Mouse (Mus musculus) right cerebral cortex, postnatal 25 days (tissue): ENCODE results near the gene Pdcd10.
A peak's percentile ranks its signal among the peaks of the same experiment; 100 is the strongest.

Source experiments
- DNase-seq: peaks from one replicate; pipeline ENCODE4 v3.0.0; 2022

Pdcd10 gene

DNA sequence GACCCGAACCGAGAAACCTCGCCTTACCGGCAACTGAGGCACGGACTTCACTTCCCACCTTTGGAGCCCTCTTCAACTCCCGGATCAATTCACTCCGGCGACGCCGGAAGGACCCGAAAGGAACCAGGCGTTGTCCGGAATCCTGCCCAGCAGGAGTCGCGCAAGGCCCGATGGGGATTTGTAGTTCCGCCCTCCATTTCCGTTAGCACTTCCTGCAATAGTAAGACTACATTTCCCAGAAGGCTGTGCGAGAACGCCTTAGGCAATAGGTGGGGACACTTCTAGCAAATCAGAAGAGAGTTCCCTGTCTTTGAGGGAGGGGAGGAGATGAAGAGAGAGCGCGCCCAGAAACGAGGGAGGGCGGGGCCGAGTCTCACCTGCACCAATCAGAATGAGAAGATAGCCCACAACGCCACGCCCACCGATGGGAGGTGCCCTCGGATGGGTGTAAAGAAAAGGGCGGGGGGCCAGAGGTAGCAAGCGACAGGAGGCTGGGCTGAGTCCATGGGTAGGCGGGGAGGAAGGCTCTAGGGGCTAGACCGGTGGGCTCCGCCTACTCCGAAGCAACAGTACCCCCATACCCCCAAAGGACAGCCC, at the start of gene Pdcd10:
Gene Pdcd10 (minus strand): TSS at position 162 of the 597 bp plus-strand sequence.
- peak; percentile 99 for DNase-seq

DNA sequence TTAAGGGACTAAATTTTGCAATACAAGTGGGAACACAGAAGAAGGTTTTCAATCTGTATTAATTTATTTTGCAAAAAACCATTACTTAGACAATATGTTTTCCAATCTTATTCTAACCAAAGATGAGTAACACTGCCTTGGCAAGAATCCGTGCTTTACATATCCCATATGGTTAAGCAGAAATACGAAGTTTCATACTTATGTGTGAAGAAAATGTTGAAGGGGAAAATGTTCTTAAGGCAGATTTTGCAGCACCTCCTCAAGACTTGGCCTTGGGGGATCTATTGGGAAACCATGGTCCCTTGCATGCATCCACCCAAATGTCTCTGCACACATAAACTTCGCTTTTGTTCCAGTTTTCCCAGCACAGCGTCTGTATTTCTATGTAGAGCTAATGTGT, 28.2 kb upstream of the Pdcd10 start:
- peak; percentile 14 for DNase-seq

DNA sequence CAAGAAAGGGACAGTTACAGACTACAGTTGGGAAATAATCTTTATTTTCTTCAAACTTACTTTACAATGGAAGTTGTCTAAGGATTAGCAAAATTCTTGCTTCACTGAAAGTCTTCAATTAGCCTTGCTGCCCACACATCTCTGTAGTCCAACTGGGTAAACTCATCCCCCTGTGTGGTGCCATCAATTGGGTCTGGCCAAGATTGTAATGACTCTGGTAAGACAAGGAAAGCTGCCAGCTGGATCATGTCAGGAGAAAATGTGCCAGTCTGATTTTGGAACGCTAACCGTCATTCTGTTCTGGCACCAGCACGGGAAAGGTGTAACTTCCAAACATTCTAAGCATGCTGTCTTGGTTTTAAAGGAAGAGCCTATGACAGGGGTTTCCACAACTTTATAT, 26.6 kb upstream of the Pdcd10 start:
- DNase-seq, result peak; percentile 26

DNA sequence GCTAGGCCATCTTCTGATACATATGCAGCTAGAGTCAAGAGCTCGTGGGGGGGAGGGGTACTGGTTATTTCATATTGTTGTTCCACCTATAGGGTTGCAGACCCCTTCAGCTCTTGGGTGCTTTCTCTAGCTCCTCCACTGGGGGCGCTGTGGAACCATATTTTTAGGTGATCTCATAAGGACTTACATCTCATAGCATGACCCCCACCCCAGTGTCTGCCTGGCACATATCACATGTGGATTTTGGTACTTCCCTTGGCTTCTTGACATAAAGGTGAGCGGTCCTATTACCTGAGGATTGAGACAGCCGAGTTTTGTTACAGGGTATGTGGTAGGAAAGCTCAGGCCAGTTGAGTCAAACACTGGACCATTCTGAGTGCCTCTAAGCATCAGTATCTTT, 22.7 kb upstream of the Pdcd10 start:
- no peak for DNase-seq

DNA sequence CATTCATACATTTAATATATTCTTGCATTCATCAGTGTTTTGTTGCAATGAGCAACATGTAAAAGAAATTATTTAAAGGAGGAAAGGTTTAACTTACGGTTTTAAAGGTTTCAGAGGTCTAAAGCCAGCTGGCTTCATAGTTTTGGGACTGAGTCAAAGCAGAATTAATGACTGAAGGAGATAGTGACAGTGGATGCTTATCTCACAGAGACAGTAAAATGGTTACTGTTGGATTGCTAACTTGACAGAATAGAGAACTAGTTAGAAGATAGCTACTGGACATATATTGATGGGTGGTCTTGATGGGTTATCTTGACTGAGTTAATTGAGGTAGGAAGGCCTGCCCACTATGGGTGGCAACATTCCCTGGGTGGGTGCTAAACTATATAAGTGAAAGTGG, 18.9 kb upstream of the Pdcd10 start:
- no peak for DNase-seq

DNA sequence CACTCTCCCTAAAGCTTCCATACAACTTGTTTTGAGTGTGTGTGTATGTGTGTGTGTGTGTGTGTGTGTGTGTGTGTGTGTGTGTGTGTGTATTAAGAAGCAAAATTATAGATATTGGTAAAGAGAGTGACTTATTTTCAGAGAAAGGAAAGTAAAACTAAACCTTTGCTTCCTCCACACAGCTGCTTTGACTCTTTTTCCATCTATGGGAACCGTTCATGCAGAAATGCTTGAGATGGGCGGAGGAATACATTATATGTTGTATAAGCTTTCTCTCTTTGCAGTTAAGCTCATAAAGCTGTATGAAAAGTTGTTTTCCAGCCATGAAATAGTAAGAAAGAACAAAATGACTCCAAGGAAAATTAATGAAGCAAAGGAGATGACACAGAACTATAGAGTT, 17.4 kb upstream of the Pdcd10 start:
- no peak for DNase-seq

DNA sequence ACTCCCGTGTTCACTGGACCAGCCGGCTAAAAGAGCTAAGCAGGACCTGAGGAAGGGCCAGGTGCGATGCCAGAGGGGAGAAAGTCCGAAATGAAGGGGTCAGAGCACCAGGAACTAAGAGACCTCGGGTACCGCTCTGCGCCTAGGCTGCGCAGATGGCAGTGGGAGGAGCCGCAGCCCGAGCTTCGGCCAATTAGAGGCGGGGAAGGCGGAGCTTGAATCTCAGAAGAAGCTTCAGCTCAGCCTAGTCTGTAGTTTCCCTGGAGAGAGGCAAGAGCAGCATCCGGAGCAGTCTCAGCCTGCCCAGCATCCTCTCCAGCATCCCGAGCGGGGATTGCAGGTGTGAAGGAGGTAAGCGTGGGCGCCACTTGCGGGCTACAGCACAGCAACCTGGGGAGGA, 636 bp upstream of the Pdcd10 start, which contains the start of gene Serpini1:
Gene Serpini1 (plus strand): TSS at position 256 of the 400 bp plus-strand sequence.
- DNase-seq, result peak; percentile 91

DNA sequence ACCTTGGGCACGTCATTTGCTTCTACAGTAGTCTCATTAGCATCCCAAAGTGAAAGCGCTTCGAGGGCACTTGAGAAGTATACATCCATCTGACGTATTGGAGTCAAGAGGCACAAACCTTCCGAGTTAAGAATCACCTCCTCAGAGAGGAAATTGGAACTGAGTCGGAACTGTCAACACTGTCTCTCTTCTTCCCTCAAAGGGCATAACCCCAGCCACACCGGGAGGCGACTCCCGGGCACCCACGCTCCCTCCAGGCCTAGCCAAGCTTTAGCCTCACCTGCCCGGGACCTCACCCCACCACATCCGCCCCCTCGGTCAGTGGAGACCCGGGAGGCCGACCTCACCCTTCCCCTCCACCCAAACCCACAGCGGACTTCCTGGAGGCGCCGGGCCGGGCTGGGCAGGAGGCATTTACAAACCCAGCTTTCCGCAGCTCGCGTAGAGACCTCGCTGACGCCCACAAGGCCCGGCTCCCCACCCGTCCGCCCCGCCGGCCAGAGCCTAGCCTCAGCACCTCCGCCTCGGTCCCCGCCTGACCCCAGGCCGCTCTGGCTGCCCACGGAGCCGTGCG, 448 bp downstream of the Pdcd10 start:
- no peak for DNase-seq

DNA sequence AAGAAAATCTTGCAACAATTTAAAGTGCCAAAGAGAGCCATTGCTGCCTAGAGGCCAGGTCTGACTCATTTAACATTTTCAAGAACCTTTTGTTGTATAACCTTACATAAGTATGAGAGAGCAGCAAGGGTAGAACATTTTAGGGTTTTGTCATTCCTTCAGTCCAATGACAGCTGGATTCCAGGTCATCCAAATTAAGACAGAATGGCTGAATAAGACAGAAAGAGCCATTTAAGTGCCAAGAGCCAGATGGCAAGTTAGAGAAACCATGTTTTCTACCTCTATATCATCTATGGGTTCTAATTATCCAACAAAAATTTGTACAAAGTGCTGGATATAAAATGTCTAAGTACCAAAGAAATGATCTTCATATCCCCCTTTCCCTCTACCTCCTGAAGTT, 5.4 kb downstream of the Pdcd10 start:
- no peak for DNase-seq

DNA sequence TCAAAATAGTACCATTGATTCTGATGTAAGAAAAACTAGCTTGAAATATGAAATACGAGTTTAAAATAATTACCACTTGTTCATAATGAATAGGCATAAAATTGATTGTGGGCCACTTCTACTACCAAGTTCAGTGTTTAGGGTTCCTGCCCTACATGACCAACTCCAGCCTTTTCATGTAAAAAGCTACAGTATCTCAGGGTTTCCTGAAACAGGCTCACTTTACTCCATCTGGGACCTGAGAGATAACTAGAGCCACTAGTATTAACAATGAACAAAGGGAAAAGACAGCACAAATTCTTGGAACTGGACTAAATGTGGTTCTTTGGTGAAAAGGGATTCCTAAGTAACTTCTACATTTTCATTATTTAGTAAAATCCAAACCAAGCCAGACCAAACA, 12.4 kb downstream of the Pdcd10 start:
- no peak for DNase-seq

DNA sequence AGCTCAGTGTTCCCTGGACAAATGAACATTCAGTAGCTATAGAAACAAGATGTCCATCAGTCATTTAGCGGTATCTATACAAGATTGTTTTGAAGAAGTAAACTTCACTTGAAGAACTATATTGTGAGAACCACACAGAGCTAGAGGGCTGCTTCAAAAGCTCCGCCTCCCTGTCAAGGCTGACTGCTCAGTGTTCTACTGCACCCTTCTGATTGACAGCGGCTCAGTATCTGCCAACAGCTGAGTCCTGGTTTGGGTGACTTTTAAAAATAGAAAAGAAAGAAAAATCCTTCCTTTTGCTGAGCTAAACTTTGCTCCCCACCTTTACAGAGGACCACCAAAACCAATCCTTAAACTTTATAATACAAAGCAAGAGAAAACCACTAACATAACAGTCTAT, 13.8 kb downstream of the Pdcd10 start:
- DNase-seq, result no peak

DNA sequence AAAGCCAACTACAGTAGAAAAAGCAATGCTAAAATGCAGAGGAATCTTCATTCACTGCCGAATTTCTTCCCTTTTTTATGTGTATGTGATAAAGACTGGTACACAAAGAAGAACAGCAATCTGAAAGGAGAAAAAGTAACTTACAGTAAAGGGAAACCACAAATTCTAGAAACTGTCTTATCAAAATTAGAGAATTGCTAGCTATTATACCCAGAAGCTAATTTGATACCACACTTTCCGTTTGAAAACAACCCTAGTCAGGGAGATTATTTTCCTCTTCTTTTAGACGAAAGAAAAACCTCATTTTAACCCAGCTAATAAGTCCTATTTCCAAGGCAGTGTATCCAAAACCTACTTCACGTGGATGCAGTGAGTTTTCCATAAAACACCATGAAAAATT, 15.4 kb downstream of the Pdcd10 start:
- DNase-seq, result no peak

DNA sequence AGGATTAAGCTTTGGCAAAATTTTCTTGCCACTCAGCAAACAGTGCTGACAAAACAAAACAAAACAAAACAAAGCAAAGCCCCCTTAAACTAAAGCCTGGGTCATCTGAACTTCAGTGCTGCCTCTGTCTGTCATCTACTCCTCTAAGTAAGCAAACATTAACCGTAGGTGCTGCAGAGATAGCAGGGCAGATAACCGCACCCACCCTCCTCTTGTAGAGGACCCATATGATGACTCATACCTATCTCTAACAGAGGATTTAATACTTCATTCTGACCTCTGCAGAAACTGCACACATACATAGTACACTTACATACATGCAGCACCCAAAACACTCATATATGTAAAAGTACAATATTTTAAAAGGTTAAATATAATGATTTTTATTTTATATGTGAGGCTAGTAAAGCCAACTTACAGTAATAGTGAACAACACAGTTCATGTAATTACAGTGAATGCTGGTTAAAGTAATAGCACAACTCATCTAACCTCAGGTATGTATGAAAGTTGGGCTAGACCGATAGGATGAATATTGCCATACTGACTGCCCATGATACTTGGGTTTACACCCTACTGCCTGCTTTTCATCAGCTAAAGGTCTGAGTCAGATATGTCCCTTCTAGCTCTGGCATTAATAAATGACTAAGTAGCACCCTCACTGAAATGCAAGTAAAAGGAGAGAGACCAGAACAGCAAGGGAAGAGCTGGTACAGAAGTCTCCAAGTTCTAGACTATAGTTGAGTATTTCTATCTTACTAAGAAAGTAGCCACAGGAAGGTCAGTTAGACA, 22.4 kb downstream of the Pdcd10 start:
- no peak for DNase-seq

DNA sequence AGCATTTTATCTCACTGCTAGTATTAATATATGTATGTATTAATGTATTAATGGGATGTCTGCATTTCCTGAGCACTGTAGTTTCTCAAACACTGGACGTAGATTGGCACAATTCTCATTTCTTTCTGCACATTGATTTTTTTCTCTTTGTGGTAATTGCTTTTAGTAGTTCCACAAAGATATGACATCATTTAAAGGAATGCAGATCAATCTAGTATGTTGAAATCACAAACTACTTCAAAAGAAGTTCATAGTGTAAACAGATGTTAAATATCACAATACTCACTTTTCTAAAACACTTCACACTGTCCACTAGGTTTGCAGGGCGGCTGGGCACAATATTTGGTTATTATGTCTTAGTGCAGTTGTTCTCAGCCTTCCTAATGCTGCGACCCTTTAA, 25.6 kb downstream of the Pdcd10 start:
- DNase-seq, result no peak

DNA sequence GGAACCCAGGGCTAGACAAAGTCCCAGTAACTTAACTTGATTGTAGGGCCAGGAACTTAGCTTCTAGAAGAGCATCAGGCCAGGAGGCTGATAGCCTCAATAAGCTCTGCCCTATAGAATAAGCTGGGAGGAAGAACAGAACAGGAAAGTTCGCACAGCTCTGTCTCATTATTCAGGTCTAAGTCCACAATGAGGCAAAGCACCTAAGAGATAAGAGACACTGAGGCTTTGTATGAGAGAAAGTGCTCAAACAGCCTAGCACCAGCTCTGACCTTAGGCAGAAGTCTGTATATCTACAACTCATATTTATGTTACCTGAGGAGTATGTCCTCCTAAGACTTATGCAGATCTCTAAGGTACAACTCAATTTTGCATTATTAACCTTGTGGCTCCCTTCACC, 34.1 kb downstream of the Pdcd10 start:
- no peak for DNase-seq

DNA sequence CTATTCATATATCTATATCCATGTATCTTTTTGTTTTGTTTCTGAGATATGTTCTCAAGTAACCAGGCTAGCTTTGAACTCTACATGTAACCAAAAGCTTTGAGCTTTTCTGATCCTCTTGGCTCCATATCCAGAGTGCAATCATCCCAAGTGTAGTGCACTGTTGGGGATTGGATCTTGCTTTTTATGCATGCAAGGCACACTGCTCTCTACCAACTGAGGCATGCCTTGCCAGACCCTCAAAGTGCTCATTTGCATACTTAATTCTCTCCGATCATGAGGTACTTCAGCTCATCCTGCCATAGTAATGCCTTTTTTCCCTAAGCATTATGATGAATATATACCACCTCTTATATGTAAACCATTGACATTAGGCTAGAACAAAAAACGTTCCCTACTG, 35.3 kb downstream of the Pdcd10 start:
- no peak for DNase-seq

DNA sequence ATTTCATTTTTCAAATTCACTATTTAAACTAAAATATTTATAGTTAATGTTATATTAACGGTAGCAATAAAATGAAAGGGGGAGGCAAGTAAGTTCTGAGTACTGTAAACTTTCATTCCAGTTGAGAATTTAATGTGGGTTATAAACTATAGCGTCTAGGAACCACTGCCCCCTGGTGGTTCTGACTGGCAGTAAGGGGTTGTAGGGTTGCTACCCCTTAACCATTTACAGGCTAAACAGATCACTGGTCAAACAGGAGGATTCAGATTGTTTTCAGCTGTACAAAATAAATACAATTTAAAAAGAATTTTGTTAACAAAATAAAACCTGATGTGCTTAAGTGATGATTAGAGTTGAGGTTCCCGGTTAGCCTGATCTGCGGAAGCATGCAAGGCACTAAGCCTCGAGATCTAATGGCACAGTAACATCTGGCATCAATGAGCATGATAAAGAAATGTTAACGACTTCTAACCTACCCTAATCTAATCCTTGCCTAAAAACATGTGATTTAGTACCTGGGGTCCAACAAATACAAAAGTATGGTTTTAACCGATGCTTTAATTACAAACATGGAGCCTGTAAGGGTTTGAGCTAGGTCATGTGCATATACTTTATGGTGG, 38.9 kb downstream of the Pdcd10 start:
- DNase-seq, result peak; percentile 16

DNA sequence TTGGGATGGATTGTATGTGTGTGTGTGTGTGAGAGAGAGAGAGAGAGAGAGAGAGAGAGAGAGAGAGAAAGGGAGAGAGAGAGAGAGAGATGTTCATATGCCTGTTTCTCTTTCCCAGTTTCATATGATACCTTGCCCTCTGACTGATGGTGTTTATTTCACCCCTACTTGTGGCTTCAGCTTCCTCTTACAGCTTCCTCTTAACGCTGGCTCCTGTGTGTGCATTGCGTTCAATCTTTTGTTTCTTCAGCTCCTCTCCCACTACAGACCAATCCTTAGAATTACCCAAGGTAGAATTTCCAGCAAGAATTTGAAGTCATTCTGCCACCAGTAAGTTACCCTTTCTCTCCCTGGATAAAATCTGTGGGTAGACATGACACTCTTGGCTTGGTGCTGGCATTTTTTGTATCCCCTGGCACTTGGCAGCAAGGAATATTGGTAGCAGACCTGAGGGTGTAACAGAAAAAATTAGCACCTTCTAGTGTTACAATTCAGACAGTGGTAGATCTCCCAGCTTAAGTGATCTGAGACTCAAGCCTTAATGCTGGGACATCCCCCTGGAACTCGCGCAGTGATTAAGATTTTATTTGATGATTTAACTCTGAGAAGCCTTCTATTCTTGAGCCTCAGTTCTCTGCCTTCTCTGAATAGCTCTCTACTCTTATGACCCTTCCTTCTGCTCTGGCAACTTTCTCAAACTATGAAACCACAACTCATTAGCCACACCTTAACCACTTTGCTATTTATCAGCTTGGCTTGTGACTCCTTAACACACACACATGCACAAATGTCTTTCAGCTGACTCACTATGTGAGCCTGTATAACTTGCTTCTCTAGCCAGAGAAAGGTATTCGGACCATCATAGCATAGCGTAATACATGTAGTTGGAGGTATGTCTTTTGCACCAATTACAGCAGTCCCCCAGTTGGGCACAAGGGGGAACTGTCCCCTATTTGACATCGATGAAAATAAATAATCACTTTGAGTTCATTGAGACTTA, 57.4 kb downstream of the Pdcd10 start:
- no peak for DNase-seq

DNA sequence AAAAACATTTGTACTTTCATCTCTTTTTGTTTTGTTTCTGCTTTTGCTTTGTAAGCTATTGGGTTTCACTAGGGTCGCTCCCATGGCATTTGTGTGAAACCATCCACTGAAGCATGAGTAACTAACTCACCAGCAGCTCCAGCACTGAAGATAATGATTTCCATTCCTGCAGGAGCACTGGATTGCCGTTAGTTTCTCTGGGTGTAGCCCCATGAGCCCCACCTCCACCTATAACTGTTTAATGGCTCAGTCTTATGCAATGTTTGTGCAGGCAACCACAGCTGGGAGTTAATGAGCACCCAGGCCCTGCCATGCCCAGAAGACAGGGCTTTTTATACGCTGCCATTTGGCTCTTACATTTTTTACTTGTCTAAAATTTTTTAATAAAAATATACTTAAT, 63.7 kb downstream of the Pdcd10 start:
- DNase-seq, result no peak

DNA sequence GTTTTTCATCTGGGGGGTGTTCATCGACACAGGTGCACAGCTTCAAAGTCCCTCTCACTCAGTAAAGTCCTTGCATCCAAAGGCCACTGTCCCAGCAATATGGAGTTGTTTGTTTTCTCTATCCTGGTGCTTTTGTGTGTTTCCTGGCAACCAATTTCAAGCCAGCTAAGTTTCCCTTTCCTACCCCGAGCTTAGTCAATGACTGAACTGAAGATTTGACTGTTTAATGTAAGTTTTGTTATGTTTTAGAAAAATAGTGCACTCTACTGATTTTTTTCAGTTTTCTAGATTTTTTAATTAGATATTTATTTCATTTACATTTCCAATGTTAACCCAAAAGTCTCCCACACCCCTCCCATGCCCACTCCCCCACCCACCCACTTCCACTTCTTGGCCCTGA, 74.6 kb downstream of the Pdcd10 start, which contains the start of gene Wdr49:
Gene Wdr49 (minus strand): TSS at position 101 of the 400 bp plus-strand sequence.
- DNase-seq, result no peak

DNA sequence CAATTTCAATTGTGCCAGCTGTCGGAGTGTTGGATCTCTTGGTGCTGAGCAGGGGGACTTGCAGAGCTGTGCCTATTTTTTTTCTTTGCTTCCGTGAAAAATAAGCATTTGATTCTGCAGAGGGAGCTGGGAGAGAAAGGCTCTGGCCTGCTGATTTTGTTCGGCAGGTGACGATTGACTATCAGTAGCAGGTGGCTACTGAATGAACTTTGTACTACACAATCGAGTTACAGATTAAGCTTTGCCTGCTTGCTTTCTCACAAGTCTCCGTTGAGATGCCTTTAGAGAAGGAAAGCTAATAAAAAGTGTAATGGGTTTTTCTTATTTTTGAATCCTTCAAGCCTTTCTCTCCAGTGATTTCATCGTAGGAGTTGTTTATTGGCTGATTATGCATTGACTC, 81.5 kb downstream of the Pdcd10 start:
- DNase-seq, result no peak

DNA sequence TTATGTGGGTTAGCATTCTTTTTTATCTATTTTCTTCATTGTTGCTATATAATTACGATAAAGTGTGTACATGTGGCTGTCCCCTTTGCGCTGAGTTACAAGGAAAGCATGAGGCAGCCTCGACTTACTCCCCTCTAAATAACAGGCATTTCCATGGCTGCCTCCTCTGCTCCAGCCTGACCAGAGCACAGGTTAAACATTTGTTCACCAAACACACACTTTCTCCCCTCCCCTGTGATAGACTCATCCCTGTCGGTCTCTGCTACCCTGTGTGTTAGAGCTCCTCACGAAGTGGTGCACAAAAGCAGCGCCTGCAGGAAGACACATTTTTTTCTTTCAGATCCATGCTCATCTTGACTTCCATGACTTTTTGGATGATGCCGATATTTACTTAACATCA, 82.0 kb downstream of the Pdcd10 start:
- no peak for DNase-seq

DNA sequence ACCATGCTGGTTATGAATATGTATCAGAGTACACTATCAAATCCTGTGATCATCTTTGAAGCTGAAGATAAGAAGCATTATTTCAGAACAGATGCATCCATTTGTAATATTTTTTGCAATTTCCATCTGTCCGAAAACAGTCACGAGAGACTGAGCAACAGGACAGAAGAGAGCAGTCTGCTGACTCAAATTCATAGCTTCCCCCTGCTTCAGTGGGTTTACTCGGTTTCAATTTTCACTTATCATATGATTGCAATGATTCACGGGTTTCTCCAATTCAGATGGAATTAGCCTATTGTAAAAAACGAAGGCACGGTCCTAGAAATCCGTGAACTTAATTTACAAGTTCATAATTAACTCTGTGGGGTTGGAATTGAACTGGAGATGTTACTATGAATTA, 88.5 kb downstream of the Pdcd10 start:
- no peak for DNase-seq
